Mouse (Mus musculus) thymus, postnatal 4 days (tissue): ENCODE results near the gene Gm17482.
A peak's percentile ranks its signal among the peaks of the same experiment; 100 is the strongest.
"Not testable (repeated sequence)": the region's sequence is repeated elsewhere in the genome, so short reads cannot be mapped to it uniquely, and the experiment has no call there.

Experiments used
- DNase-seq: peaks from one replicate; pipeline ENCODE4 v3.0.0; 2021

Gm17482 gene

GRCm38 (mm10) chr6:115227043-115227442, at the start of gene Gm17482:
Gene Gm17482, plus strand, starts transcription at chr6:115227343.
- DNase-seq = no peak

DNA sequence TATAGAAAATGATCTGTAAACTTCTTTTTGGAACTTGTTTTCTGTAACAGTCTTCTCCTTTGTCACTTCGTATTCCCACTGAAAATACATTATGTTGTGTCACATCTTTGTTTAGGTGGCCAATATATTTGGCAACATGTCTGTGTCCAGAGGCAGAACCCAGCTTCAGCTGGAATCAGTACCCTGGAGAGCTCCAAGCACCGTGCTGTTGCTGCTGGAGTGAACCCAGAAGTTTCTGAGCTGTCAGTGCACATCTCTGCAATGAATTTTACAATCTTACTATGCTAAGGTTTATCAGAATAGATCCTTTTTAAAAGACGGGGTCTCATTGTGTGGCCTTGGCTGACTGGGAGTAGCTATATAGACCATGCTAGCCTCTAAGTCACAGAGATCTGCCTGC, 48.3 kb upstream of the Gm17482 start:
- peak; percentile 49 for DNase-seq

GRCm38 (mm10) chr6:115181094-115181493, 46.0 kb upstream of the Gm17482 start:
- DNase-seq = no peak

DNA sequence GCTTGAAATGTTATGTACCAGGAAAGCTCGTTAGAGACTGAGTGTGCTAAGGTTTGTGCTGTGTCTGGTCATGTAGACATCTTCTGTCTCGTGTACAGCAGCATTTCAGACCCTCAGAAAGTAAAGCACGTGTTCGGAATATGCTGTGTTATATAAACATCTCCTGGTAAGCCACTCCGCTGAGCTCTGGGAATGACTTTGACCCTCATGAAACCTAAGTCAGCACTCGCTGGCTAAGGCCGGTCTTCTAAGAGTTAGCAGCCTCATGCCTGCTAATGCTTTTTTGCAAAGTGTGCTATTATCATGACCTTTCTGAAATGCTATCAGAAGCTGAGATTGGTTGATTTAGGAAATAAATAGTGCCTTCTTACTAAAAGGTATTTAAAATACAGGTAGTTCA, 36.0 kb upstream of the Gm17482 start:
- DNase-seq = no peak

GRCm38 (mm10) chr6:115200753-115201152, 26.4 kb upstream of the Gm17482 start:
- DNase-seq = no peak

- peak; percentile 8 for DNase-seq
Observed at GRCm38 (mm10) chr6:115203029-115203428, 24.1 kb upstream of the Gm17482 start.

DNA sequence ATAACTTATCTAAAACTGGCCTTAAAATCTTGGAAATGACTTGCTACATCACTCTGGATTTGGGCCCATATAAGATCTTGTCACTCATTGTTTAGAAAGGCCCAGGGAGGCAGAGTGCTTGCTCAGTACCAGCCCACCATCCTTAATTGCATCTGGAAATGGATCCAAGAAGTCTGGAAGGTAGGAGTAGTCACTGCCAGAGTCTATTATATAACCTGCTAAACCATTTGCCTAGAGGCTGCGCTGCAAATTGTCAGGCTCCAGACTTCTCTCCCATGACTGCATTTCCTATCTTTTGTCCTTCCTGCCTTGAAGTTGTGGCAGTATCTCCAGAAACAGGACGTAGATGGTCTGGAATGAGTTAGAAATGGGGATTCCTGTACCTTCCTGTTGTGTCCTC, 17.0 kb upstream of the Gm17482 start:
- DNase-seq = no peak

DNA sequence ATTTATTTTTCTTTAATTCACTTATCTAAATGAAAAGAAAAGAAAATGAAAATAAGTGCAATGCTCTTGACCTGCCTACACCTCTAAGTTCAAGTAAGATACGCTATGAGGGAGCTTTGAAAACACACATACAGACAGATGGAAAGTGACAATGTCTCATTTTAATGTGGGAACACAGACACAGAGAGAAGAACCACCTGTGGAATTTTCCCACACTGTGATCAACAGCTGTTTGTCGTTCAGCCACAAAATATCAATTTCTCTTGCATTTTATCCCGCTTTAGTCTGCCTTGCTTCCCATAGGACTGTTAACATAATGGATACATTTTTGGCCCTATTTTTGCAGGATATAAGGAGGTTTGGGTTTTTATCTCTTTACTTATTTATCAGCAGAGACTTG, 16.3 kb upstream of the Gm17482 start:
- DNase-seq = no peak

GRCm38 (mm10) chr6:115212132-115212903, 14.8 kb upstream of the Gm17482 start:
- no peak for DNase-seq

- no peak for DNase-seq
Observed at GRCm38 (mm10) chr6:115213129-115213528, 14.0 kb upstream of the Gm17482 start.

DNA sequence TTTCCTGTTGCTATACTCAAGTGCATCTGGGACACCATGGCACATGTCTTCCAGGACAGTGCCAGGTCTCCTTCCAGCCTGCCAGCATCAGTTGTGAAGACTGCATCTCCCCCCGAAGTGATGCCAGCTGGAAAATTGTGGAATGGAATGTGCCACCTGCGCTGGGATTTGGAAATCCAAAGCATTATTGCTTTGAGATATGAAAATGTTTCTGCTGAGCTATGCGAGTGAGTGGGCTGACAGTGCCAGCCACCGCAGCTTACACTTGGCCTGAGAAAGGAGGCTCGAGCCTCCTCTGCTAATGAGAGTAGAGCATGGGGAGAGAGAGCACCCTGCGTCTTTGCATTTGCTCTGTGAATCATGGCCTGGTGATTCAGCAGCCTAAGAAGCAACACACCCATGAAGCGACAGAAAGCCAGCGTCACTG, 5.9 kb upstream of the Gm17482 start:
- no peak for DNase-seq

GRCm38 (mm10) chr6:115225519-115225918, 1.6 kb upstream of the Gm17482 start:
- DNase-seq = no peak

DNA sequence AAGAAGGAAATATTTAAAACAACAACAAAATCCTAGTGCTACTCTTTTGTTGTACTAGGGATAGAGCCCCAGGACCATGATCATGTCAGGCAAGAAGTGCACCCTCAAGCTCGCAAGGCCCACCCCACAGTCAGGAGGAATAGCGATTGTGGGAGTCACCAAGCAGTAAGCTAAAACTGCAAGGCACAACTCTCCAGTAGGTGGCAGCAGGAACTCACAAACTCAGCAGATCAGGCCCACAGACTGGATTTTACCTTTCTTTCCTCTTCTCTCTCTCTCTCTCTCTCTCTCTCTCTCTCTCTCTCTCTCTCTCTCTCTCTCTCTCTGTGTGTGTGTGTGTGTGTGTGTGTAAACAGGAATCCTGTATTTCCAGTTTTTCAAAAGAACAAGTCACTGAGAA, 386 bp downstream of the Gm17482 start:
- peak; percentile 82 for DNase-seq

DNA sequence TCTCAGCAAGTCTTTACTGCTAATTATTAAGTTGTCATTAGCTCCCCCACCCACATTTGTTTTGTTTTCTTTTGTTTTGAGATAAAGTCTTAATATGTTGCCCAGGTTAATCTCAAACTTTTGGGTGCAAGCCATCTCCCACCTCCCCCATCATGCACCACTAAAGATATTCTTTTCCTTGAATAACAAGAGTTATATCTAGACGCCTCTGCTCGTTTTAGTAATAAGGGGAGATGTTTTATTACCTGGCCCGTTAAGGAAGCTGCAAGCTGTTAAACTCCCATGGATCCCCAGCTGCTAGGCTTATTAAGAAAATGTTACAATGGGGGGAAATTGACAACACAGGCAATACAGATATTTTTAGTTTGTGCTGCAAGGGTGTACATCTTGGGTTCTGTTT, 3.4 kb downstream of the Gm17482 start:
- no peak for DNase-seq

GRCm38 (mm10) chr6:115231836-115232235, 4.7 kb downstream of the Gm17482 start:
- DNase-seq = no peak

DNA sequence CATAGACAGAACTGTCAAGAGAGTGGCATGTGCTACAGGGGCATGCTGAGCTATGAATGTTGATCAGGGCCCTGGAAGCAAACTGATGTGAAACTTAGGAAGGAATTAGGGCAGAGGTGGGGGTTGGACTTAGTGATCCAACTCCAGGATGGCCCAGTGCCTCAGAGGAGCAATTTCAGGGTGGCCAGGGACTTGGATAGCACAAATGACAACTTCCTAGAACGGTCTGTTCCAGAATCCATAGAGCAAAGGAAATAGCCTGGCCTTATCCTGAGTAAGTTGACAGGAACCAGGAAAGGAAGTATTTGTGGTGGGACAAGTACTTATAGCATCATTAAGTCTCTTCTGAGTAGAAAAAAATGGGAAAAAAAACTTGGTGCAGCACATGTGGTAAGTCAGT, 5.4 kb downstream of the Gm17482 start:
- no peak for DNase-seq

DNA sequence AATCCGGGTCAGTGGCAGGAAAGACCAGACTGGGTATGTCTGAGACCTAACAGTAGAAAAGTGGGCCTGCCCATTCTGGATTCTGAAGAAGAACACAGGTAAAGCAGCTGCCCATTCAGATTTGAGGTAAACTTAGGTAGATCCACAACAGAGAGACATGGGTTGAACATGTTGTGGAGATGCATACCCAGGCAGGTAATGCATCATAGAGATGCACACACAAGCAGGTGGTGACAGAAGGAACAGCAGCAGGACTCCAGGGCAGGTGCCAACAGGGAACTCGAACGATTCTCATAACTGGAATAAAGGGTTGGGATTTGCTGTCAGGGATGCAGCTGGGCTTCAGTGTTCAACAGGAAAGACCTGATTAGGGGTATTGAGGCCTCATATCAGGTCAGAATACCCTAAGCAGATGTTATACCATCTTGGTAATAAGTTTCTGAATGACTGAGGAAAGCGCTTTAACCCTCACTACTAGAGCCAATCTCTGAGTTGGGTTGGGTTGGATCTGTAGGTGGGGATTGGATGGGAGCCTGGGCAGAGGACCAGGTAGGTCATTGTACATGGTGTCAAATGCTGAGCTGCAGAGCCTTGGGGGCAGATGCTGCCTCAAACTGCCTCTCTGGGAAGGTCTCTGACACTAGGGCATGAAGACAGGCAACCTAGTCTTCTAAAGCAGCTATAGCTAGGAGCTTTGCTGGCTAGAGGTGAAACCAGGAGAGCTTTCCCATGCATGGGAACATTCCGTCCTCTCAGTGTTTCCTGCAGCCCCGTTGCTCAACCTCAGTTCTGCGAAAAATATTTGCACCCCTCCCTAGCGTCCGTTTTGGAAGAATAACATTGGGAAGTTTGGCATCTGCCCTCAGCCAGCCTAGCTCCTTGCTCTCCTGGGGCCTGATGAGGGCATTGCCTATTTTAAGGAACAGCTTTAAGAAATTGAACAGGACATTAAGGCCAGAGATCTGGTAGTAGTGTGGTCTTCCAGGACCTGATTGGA, 11.2 kb downstream of the Gm17482 start:
- no peak for DNase-seq

DNA sequence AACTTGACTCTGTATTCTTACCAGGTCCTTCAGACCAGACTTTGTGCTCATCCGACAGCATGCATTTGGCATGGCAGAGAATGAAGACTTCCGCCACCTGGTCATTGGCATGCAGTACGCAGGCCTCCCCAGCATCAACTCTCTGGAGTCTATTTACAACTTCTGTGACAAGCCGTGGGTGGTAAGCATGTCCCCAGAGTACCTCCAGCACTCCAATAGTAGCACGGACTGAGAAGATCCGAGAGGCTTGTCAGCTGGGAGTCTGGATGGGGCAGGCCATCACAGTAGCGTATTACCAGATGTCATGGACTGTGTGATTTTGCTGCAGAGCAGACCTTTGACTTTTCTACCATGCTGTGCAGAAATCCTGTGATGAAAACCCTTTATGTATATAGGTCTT, 12.2 kb downstream of the Gm17482 start:
- DNase-seq = no peak

GRCm38 (mm10) chr6:115240431-115240830, 13.3 kb downstream of the Gm17482 start:
- DNase-seq = not testable (repeated sequence)

DNA sequence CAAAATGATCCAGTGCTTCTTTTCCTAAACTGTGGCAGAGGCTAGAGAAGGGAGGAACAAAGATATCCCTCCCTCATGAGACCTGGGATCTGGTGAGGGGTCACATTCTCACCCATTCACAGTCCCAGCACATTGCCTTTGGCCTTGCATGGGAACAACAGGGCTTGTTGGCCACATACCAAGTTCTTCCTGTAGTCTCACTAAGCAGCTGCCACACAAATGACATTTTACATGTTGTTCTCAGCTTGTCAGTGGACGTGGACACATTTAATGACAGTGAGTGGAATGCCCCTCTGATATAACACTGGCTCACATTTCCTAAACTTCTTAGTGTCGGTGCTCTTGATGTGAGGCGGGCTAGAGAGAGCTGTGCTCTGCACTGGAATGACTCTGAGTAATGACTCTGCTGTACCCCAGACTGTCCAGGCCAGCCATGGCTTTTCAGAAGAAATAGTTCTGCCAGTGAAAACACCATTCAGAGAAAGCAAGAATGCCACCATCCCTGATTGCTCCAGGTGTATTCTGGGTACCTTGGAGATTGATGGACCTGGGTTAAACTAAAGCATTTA, 14.1 kb downstream of the Gm17482 start:
- DNase-seq = no peak

DNA sequence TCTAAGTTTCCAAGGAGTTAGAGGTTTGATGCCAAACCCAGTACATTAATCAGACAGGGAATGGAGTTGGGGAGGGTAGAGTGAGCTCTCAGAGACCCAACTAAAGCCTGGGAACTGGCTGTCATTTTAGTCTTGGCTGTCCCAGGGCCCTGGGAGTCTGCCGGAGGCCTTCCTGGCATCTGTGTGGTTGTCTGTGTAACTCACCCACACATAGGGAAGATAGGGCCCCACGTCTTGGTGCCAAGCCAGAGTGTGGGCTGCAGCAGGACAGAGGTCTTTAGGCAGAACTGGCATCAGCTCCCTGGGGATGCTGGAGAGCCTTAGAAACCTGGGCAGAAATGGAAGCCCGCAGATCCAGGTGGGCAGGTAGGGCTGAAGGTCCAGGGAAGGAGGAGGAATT, 14.8 kb downstream of the Gm17482 start:
- no peak for DNase-seq

DNA sequence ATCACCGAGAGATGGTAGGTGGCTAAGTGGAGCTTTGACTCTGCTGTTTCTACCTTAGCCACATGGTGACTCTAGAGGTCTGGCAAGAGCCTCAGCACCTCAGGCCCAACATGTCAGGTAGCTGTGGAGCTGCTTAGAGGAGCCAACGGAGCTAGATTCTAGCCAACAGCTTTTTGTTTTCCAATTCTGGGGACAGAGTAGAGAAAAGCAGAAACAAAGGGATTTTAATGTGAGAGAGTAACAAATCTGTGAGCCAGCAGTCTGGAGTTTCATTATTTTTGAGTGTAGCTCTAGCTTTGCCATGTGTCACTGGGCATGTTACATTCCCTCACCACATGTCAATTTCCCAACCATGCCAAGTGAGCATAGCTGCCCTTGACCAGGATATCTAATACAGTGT, 17.1 kb downstream of the Gm17482 start:
- no peak for DNase-seq

- DNase-seq = no peak
Observed at GRCm38 (mm10) chr6:115245500-115246058, 18.4 kb downstream of the Gm17482 start.
